Mouse (Mus musculus) megakaryocyte, embryonic 14.5 days (primary cell): Measurements from ENCODE around the gene Gna15.

Experiments
- FLI1 ChIP-seq: IDR thresholded peaks from 2 replicates; pipeline ENCODE4 v1.6.1; 2012; ENCODE audit warnings: low read length, inconsistent platforms, mixed read lengths
- GATA1 ChIP-seq: IDR thresholded peaks from 3 replicates; pipeline ENCODE4 v1.6.1; 2012; ENCODE audit warnings: mixed read lengths, low read length, inconsistent platforms, borderline replicate concordance

DNA sequence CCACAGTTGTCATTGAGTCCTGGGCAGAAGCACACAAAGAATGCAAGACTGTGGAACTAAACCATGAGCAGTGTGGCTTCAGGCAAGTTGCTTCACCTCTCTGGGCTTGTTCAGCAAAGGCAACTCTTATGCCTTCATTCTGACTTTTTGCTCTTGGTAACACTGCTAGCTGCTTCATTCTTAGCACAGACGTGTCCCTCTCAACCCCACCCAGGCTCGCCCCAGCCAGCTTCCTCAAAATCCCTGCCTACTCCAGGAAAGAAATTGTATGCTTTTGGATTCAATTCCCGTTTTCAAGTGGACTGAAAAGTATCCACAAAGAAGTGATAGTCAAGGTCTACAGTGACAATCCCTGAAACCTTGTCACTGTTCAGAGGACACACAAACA, 4.1 kb downstream of the Gna15 start:
- TF ChIP-seq GATA1, result no peak
- no peak for TF ChIP-seq FLI1
